Comparison of ENCODE assay signal across 10 mouse cellular contexts in genomic region chrX:75728507-75728906, GRCm38 (mm10).
A peak's percentile ranks its signal among the peaks of the same experiment; 100 is the strongest.
DNase-seq lines count a peak whose midpoint lies in the region; ATAC-seq lines count a peak whose summit lies in the region.
"Had no signal": no experiment of that assay in that cellular context is flagged by ENCODE, and none has a peak within 500 bp of the region (broad histone marks: within the 10 kb centered on the region; RNA-seq: fewer than 3 reads in every experiment).

No protein-coding gene starts in this region.

- peak; percentile 6 for DNase-seq in hindbrain, embryonic 10.5 days (ENCODE audit: low spot score)
- DNase-seq in ovary, postnatal 10 days (ENCODE audit: low spot score) = peak; percentile 5
- no peak for DNase-seq in ovary, adult 18-20 months (ENCODE audit: low spot score)
- DNase-seq in cerebellum, adult 9-11 months = peak; percentile 4
- peak; percentile 29 for DNase-seq in retina, embryonic 14.5 days (ENCODE audit: low spot score)
- no peak for DNase-seq in midbrain, embryonic 11.5 days (ENCODE audit: low spot score, missing footprints)

- H3K4me3 ChIP-seq in hindbrain, embryonic 10.5 days = no peak overlapping the region
- no peak overlapping the region for H3K4me3 ChIP-seq in hindbrain, embryonic 16.5 days (ENCODE audit: low read length)
- H3K4me3 ChIP-seq in midbrain, embryonic 11.5 days (ENCODE audit: low read depth, low read length) = no peak overlapping the region
- H3K4me3 ChIP-seq in kidney, embryonic 15.5 days (replicated peaks) = no peak overlapping the region
- H3K4me3 ChIP-seq: limb, embryonic 12.5 days had no signal

- peaks cover 27% of the 10 kb centered on the region for H3K36me3 ChIP-seq in hindbrain, embryonic 10.5 days
- peaks cover 3% of the 10 kb centered on the region; the same call in 1 of the 2 replicates for H3K36me3 ChIP-seq in hindbrain, embryonic 16.5 days (ENCODE audit: control insufficient read depth, insufficient read depth, low read length)
- H3K36me3 ChIP-seq in midbrain, embryonic 11.5 days (ENCODE audit: control insufficient read depth, insufficient read depth, low read length) = no peaks in the 10 kb centered on the region
- H3K36me3 ChIP-seq in kidney, embryonic 15.5 days = peaks cover 11% of the 10 kb centered on the region; the same call in 1 of the 2 replicates

- WGBS in hindbrain, embryonic 10.5 days = 68% methylated on average over 4 of the region's 4 CpGs
- 79% methylated on average over 4 of the region's 4 CpGs for WGBS in hindbrain, embryonic 16.5 days
- 83% methylated on average over 4 of the region's 4 CpGs for WGBS in midbrain, embryonic 11.5 days
- 75% methylated on average over 4 of the region's 4 CpGs for WGBS in kidney, embryonic 15.5 days

- H3K4me2 ChIP-seq in hindbrain, embryonic 16.5 days (ENCODE audit: low read length) = no peak overlapping the region
- no peak overlapping the region for H3K4me2 ChIP-seq in midbrain, embryonic 11.5 days
- no peak overlapping the region for H3K4me2 ChIP-seq in kidney, embryonic 15.5 days
- H3K4me2 ChIP-seq: limb, embryonic 12.5 days had no signal

- no peaks in the 10 kb centered on the region for H3K9me3 ChIP-seq in hindbrain, embryonic 10.5 days
- no peaks in the 10 kb centered on the region for H3K9me3 ChIP-seq in hindbrain, embryonic 16.5 days (ENCODE audit: control insufficient read depth, low read length)
- no peaks in the 10 kb centered on the region for H3K9me3 ChIP-seq in midbrain, embryonic 11.5 days (ENCODE audit: control insufficient read depth, low read length)
- H3K9me3 ChIP-seq in kidney, embryonic 15.5 days (replicated peaks) = no peaks in the 10 kb centered on the region
- H3K9me3 ChIP-seq: limb, embryonic 12.5 days had no signal

- no peak overlapping the region for H3K9ac ChIP-seq in hindbrain, embryonic 16.5 days (ENCODE audit: low read depth, low read length)
- no peak overlapping the region for H3K9ac ChIP-seq in midbrain, embryonic 11.5 days (ENCODE audit: low read length)
- H3K9ac ChIP-seq in kidney, embryonic 15.5 days = no peak overlapping the region
- H3K9ac ChIP-seq: limb, embryonic 12.5 days had no signal

- no peaks in the 10 kb centered on the region for H3K27me3 ChIP-seq in hindbrain, embryonic 10.5 days (ENCODE audit: insufficient read depth, poor library complexity, severe bottlenecking)
- H3K27me3 ChIP-seq in hindbrain, embryonic 16.5 days (replicated peaks; ENCODE audit: control insufficient read depth, insufficient read depth, low read length) = no peaks in the 10 kb centered on the region
- no peaks in the 10 kb centered on the region for H3K27me3 ChIP-seq in midbrain, embryonic 11.5 days (ENCODE audit: control insufficient read depth, insufficient read depth, low read length)
- H3K27me3 ChIP-seq in kidney, embryonic 15.5 days = no peaks in the 10 kb centered on the region
- H3K27me3 ChIP-seq: limb, embryonic 12.5 days had no signal

- H3K27ac ChIP-seq in hindbrain, embryonic 10.5 days = no peak overlapping the region
- no peak overlapping the region for H3K27ac ChIP-seq in hindbrain, embryonic 16.5 days (ENCODE audit: low read depth, low read length)
- no peak overlapping the region for H3K27ac ChIP-seq in midbrain, embryonic 11.5 days (ENCODE audit: low read depth, low read length)
- H3K27ac ChIP-seq in kidney, embryonic 15.5 days = no peak overlapping the region
- H3K27ac ChIP-seq: limb, embryonic 12.5 days had no signal

- no peaks in the 10 kb centered on the region for H3K4me1 ChIP-seq in hindbrain, embryonic 10.5 days (replicated peaks)
- H3K4me1 ChIP-seq in hindbrain, embryonic 16.5 days (ENCODE audit: control insufficient read depth, insufficient read depth, low read depth, low read length) = no peaks in the 10 kb centered on the region
- no peaks in the 10 kb centered on the region for H3K4me1 ChIP-seq in midbrain, embryonic 11.5 days (ENCODE audit: control insufficient read depth, insufficient read depth, low read length)
- no peaks in the 10 kb centered on the region for H3K4me1 ChIP-seq in kidney, embryonic 15.5 days
- H3K4me1 ChIP-seq: limb, embryonic 12.5 days had no signal

- no peak for ATAC-seq in hindbrain, embryonic 16.5 days
- no peak for ATAC-seq in midbrain, embryonic 11.5 days (ENCODE audit: low FRiP score)
- ATAC-seq in kidney, embryonic 15.5 days (replicated peaks; ENCODE audit: low FRiP score) = no peak
- ATAC-seq: inflammation-experienced regulatory T-cells, adult 6 months had no signal

Comparison
In these comparisons a context has a peak if more than half of its experiments do, and no peak if none do; other contexts are left out.
1. DNase-seq: peak in hindbrain, embryonic 10.5 days (single experiment), ovary, postnatal 10 days (single experiment), cerebellum, adult 9-11 months (single experiment) and retina, embryonic 14.5 days (single experiment); none in ovary, adult 18-20 months (single experiment) and midbrain, embryonic 11.5 days (single experiment).